Mouse (Mus musculus): ENCODE data around the gene Cenpc1. TPM values are rescaled to one million over a fixed set of nuclear protein-coding genes. Genes with fewer than 3 reads are reported as not detected.
A peak's percentile ranks its signal among the peaks of the same experiment; 100 is the strongest.

Cenpc1 gene
- 31.5 and 39.9 TPM in 2 replicates for polyA plus RNA-seq (2014; fragmentation: Nextera tagmentation; extraction: Ambion mirVana)

DNA sequence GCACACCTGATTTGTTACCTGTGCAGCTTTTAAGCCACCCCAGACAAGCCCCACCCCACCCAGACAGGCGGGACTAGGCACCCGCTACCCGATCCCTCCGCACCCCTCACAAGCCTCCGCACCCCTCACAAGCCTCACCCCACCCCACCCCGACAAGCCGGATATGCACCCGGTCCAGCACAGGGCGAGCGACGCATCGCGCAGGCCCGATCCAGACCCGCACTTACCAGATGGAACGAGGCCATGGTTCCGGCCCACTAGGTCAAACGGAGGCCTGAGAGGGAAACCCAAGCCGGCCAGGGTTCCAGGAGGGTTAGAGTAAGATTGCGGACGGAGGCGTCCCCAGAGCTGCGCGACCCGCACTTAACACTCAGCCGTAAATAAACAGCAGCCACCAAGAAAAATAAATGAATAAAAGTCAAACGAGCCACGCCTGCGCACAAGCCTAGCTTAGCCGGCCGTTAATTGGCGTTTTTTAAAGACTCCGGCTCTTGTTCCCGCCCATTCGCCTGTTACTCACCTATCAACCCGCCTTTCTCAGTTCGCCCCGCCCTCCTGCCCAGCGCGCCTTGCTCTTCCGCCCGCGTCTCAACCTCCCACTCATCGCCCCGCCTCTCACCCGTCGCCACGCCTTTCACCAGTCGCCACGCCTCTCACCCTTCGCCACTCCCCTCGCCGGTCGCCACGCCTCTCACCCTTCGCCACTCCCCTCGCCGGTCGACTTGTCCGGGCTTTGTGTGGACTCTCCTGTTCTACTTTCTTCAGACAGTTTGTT is at the start of gene Cenpc1:
TSS of gene Cenpc1 (minus strand) at position 483 of the 775 bp plus-strand sequence.
- Histone ChIP-seq H3K9ac (replicated peaks; ENCODE audit: low read length) (peak within 1 kb of the TSS; percentile 81), H3K4me3 (replicated peaks; ENCODE audit: low read depth, low read length) (peak within 1 kb of the TSS; percentile 79), H3K27ac (replicated peaks; ENCODE audit: low read depth, low read length) (peak within 1 kb of the TSS; percentile 86), H3K27me3 (ENCODE audit: control insufficient read depth, insufficient read depth, low read length) (no peaks in the 10 kb centered on the region), H3K36me3 (ENCODE audit: control insufficient read depth, insufficient read depth, low read length) (no peaks in the 10 kb centered on the region), H3K4me1 (ENCODE audit: control insufficient read depth, insufficient read depth, low read length) (peaks cover 10% of the 10 kb centered on the region; the same call in 1 of the 2 replicates), H3K9me3 (ENCODE audit: control insufficient read depth, low read length) (no peaks in the 10 kb centered on the region), H3K4me2 (ENCODE audit: low read length) (peak within 1 kb of the TSS; percentile 65)
- DNase-seq (peak; percentile 96), ATAC-seq (ENCODE audit: low FRiP score, low TSS enrichment) (peak; percentile 97)
- under 1% methylated on average over 60 of the region's 60 CpGs for WGBS

DNA sequence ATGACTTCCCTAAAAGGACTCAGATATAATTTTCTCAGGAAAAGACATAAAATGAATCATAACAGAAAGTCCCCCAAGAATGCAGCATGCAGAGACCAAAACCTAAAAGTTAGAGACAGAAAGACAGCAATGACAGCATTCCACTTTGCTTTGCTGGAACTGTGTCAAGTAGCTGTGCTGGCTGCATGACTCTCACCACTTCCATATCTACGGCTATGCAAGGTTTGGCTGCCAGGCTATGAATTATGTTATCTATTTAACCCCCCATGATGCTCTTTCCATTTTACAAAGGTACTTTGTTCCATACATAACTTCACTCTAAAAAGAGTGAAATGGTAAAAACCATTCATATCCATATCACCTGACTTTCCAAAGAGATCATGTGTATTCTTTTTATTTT is 48.6 kb upstream of the Cenpc1 start:
- Histone ChIP-seq H3K27ac (replicated peaks; ENCODE audit: low read depth, low read length) (no peak overlapping the region), H3K4me3 (replicated peaks; ENCODE audit: low read depth, low read length) (no peak overlapping the region), H3K9me3 (ENCODE audit: control insufficient read depth, low read length) (no peaks in the 10 kb centered on the region), H3K9ac (replicated peaks; ENCODE audit: low read length) (no peak overlapping the region), H3K4me1 (ENCODE audit: control insufficient read depth, insufficient read depth, low read length) (no peaks in the 10 kb centered on the region), H3K36me3 (ENCODE audit: control insufficient read depth, insufficient read depth, low read length) (peaks cover 38% of the 10 kb centered on the region), H3K27me3 (ENCODE audit: control insufficient read depth, insufficient read depth, low read length) (no peaks in the 10 kb centered on the region), H3K4me2 (ENCODE audit: low read length) (no peak overlapping the region)
- DNase-seq (no peak), ATAC-seq (ENCODE audit: low FRiP score, low TSS enrichment) (no peak)
- 86% methylated on average over 1 of the region's 1 CpGs for WGBS

DNA sequence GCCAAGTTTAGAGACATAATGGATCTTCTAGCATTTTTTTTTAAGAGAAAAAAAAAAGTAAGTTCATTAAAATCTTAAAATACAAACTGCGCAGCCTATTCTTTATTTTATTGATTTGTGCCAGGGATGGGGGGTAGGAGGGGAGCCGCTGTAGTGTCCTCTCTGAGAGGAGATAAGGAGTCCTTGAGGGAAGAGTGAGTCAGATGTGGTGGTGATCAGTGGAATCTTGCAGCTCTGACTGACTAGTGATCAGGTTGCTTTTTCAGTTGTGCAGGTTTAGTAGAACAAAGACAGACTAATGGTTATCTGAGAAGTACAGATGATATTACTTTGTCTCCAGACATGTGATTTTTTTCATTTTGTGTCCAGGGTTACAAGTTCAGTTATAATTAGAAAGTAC is 47.7 kb upstream of the Cenpc1 start:
- Histone ChIP-seq H3K27me3 (ENCODE audit: control insufficient read depth, insufficient read depth, low read length) (no peaks in the 10 kb centered on the region), H3K9me3 (ENCODE audit: control insufficient read depth, low read length) (no peaks in the 10 kb centered on the region), H3K36me3 (ENCODE audit: control insufficient read depth, insufficient read depth, low read length) (peaks cover 31% of the 10 kb centered on the region), H3K4me2 (ENCODE audit: low read length) (no peak overlapping the region), H3K4me3 (replicated peaks; ENCODE audit: low read depth, low read length) (no peak overlapping the region), H3K4me1 (ENCODE audit: control insufficient read depth, insufficient read depth, low read length) (no peaks in the 10 kb centered on the region), H3K27ac (replicated peaks; ENCODE audit: low read depth, low read length) (no peak overlapping the region), H3K9ac (replicated peaks; ENCODE audit: low read length) (no peak overlapping the region)
- ATAC-seq (ENCODE audit: low FRiP score, low TSS enrichment) (no peak), DNase-seq (no peak)
- 98% methylated on average over 2 of the region's 2 CpGs for WGBS

DNA sequence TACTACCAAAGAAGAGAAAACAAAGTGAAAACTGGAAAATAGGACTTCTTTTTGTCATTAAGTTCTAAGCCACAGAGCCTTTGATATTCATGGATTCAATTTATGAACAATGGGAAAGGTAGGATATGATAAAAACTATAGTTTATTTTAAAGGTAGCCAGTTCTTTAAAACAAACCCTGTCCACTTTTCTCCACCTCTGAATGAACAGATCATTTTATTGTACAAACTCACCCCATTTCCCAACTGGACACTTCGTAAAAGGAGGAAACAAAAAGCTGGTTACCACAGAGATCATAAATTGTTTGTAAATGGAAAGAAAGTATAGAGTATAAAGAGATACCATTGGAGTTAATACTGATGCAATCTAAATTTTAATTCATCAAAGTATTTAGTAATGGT is 45.7 kb upstream of the Cenpc1 start:
- peaks cover 32% of the 10 kb centered on the region for H3K36me3 ChIP-seq (ENCODE audit: control insufficient read depth, insufficient read depth, low read length)
- H3K4me3 ChIP-seq (replicated peaks; ENCODE audit: low read depth, low read length): no peak overlapping the region
- no peak overlapping the region for H3K9ac ChIP-seq (replicated peaks; ENCODE audit: low read length)
- H3K4me2 ChIP-seq (ENCODE audit: low read length): no peak overlapping the region
- H3K9me3 ChIP-seq (ENCODE audit: control insufficient read depth, low read length): no peaks in the 10 kb centered on the region
- ATAC-seq (ENCODE audit: low FRiP score, low TSS enrichment): no peak
- H3K27me3 ChIP-seq (ENCODE audit: control insufficient read depth, insufficient read depth, low read length): no peaks in the 10 kb centered on the region
- no peaks in the 10 kb centered on the region for H3K4me1 ChIP-seq (ENCODE audit: control insufficient read depth, insufficient read depth, low read length)
- 96% methylated on average over 1 of the region's 1 CpGs for WGBS
- H3K27ac ChIP-seq (replicated peaks; ENCODE audit: low read depth, low read length): no peak overlapping the region
- DNase-seq: no peak

DNA sequence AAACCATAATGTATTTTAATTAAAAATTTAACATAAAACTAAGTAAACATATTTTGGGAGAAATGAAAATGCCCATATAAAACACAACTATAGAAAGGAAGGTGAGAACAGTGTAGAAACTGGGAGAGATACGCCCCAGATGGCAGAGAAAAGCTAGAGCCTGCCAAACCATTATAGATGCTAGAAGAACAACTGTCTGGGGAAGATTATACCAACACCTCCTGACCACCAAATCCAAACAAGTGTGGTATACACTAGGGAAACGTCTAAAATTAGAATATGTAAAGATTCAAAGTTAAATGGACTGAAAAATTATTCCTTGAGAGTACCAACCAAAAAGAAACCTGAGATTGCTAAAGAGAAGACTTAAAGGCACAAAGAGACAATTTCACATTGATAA is 41.2 kb upstream of the Cenpc1 start:
- no peaks in the 10 kb centered on the region for H3K27me3 ChIP-seq (ENCODE audit: control insufficient read depth, insufficient read depth, low read length)
- peaks cover 16% of the 10 kb centered on the region for H3K36me3 ChIP-seq (ENCODE audit: control insufficient read depth, insufficient read depth, low read length)
- no peak for DNase-seq
- H3K4me1 ChIP-seq (ENCODE audit: control insufficient read depth, insufficient read depth, low read length): no peaks in the 10 kb centered on the region
- WGBS: 85% methylated on average over 2 of the region's 2 CpGs
- no peak overlapping the region for H3K4me2 ChIP-seq (ENCODE audit: low read length)
- H3K4me3 ChIP-seq (replicated peaks; ENCODE audit: low read depth, low read length): no peak overlapping the region
- no peak overlapping the region for H3K9ac ChIP-seq (replicated peaks; ENCODE audit: low read length)
- ATAC-seq (ENCODE audit: low FRiP score, low TSS enrichment): no peak
- no peaks in the 10 kb centered on the region for H3K9me3 ChIP-seq (ENCODE audit: control insufficient read depth, low read length)
- H3K27ac ChIP-seq (replicated peaks; ENCODE audit: low read depth, low read length): no peak overlapping the region

DNA sequence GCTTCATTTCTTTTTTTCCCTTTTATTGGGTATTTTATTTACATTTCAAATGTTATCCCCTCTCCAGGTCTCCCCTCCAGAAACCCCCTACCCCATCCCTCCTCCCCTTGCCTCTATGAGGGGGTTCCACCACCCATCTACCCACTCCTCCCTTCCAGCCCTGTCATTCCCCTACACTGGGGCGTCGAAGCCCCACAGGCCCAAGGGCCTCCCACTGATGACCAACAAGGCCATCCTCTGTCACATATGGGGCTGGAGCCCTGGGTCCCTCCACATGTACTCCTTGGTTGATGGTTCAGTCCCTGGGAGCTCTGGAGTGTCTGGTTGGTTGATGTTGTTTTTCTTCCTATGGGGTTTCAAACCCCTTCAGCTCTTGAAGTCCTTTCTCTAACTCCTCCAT is 36.8 kb upstream of the Cenpc1 start:
- Histone ChIP-seq H3K9me3 (ENCODE audit: control insufficient read depth, low read length) (no peaks in the 10 kb centered on the region), H3K4me2 (ENCODE audit: low read length) (no peak overlapping the region), H3K36me3 (ENCODE audit: control insufficient read depth, insufficient read depth, low read length) (no peaks in the 10 kb centered on the region), H3K27me3 (ENCODE audit: control insufficient read depth, insufficient read depth, low read length) (no peaks in the 10 kb centered on the region), H3K27ac (replicated peaks; ENCODE audit: low read depth, low read length) (no peak overlapping the region), H3K4me3 (replicated peaks; ENCODE audit: low read depth, low read length) (no peak overlapping the region), H3K4me1 (ENCODE audit: control insufficient read depth, insufficient read depth, low read length) (no peaks in the 10 kb centered on the region), H3K9ac (replicated peaks; ENCODE audit: low read length) (no peak overlapping the region)
- WGBS: 93% methylated on average over 2 of the region's 2 CpGs
- DNase-seq (no peak), ATAC-seq (ENCODE audit: low FRiP score, low TSS enrichment) (no peak)

DNA sequence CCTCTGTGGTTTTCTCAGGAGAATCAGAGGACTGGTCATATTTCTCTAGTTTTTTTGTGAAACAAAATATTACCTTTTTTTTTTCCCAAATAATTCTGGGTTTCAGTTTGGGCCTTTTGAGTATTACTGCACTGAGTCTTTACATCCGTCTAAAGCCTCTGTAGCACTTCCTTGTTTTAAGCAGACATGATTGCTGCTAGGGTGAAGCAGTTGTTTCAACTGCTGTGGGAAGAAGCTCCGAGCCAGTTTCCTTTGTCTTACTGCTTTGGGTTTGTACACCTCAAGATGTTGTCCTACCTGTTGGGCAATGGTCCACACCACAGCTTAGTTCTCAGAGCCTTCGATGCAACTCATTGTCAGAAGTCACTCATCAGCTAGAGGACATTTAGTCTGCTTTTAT is 35.2 kb upstream of the Cenpc1 start:
- ATAC-seq (ENCODE audit: low FRiP score, low TSS enrichment): no peak
- Histone ChIP-seq H3K4me2 (ENCODE audit: low read length) (no peak overlapping the region), H3K9me3 (ENCODE audit: control insufficient read depth, low read length) (no peaks in the 10 kb centered on the region), H3K4me3 (replicated peaks; ENCODE audit: low read depth, low read length) (no peak overlapping the region), H3K27ac (replicated peaks; ENCODE audit: low read depth, low read length) (no peak overlapping the region), H3K36me3 (ENCODE audit: control insufficient read depth, insufficient read depth, low read length) (no peaks in the 10 kb centered on the region), H3K27me3 (ENCODE audit: control insufficient read depth, insufficient read depth, low read length) (no peaks in the 10 kb centered on the region), H3K9ac (replicated peaks; ENCODE audit: low read length) (no peak overlapping the region), H3K4me1 (ENCODE audit: control insufficient read depth, insufficient read depth, low read length) (no peaks in the 10 kb centered on the region)
- DNase-seq: no peak
- WGBS: 84% methylated on average over 3 of the region's 3 CpGs

DNA sequence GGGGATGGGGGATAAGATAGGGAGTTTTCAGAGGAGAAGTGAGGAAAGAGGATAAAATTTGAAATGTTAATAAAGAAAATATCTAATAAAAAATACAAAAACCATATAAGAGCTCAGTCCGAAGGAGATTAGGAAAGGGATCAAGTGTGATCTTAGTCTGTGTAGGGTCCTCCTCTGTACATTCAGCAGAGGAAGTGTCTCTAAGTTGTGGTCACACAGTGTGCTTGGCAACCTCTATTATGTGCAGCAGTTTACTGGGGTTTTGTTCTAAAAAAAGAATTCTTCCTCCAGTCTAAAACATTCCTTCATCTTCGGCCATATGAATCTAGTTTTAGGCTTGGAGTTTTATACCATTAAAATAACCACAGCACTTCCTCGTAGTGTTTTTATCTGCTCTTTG is 33.6 kb upstream of the Cenpc1 start:
- DNase-seq (no peak), ATAC-seq (ENCODE audit: low FRiP score, low TSS enrichment) (no peak)
- Histone ChIP-seq H3K4me3 (replicated peaks; ENCODE audit: low read depth, low read length) (no peak overlapping the region), H3K27ac (replicated peaks; ENCODE audit: low read depth, low read length) (no peak overlapping the region), H3K9ac (replicated peaks; ENCODE audit: low read length) (no peak overlapping the region), H3K4me1 (ENCODE audit: control insufficient read depth, insufficient read depth, low read length) (no peaks in the 10 kb centered on the region), H3K36me3 (ENCODE audit: control insufficient read depth, insufficient read depth, low read length) (no peaks in the 10 kb centered on the region), H3K4me2 (ENCODE audit: low read length) (no peak overlapping the region), H3K27me3 (ENCODE audit: control insufficient read depth, insufficient read depth, low read length) (no peaks in the 10 kb centered on the region), H3K9me3 (ENCODE audit: control insufficient read depth, low read length) (no peaks in the 10 kb centered on the region)
- 83% methylated on average over 3 of the region's 3 CpGs for whole genome bisulfite sequencing

DNA sequence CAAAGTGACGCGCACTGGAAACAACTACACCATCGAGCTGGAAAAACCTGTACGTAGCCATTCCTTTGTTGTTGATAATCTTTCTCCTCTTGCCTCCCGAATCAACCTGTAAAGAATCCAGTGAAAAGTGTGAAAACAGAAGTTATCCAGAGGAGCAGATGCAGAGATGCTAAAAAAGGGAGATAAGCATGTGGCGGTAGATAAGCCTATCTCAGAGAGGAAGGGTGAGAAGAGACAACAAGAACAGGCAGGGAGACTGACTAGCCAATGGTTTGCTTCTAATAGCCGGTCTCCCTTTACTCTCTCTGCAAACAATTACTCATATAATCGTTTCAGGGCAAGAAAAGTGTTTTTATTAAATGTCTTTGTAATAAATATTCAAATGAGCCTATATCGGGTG is 29.4 kb upstream of the Cenpc1 start:
- no peak overlapping the region for H3K27ac ChIP-seq (replicated peaks; ENCODE audit: low read depth, low read length)
- H3K4me1 ChIP-seq (ENCODE audit: control insufficient read depth, insufficient read depth, low read length): no peaks in the 10 kb centered on the region
- DNase-seq: no peak
- H3K36me3 ChIP-seq (ENCODE audit: control insufficient read depth, insufficient read depth, low read length): no peaks in the 10 kb centered on the region
- 88% methylated on average over 9 of the region's 9 CpGs for WGBS
- H3K4me3 ChIP-seq (replicated peaks; ENCODE audit: low read depth, low read length): no peak overlapping the region
- no peaks in the 10 kb centered on the region for H3K27me3 ChIP-seq (ENCODE audit: control insufficient read depth, insufficient read depth, low read length)
- no peak overlapping the region for H3K9ac ChIP-seq (replicated peaks; ENCODE audit: low read length)
- H3K4me2 ChIP-seq (ENCODE audit: low read length): no peak overlapping the region
- no peaks in the 10 kb centered on the region for H3K9me3 ChIP-seq (ENCODE audit: control insufficient read depth, low read length)
- no peak for ATAC-seq (ENCODE audit: low FRiP score, low TSS enrichment)

Measured in midbrain, embryonic 14.5 days (tissue).